Mouse (Mus musculus): Measurements from ENCODE around the gene Rec8. TPM values are rescaled to one million over a fixed set of nuclear protein-coding genes. Genes with fewer than 3 reads are reported as not detected.

The Rec8 gene
- not detected for total RNA-seq (2021)
- long read RNA-seq, experiment 1: 0 reads
- long read RNA-seq, experiment 2: 0 reads

DNA sequence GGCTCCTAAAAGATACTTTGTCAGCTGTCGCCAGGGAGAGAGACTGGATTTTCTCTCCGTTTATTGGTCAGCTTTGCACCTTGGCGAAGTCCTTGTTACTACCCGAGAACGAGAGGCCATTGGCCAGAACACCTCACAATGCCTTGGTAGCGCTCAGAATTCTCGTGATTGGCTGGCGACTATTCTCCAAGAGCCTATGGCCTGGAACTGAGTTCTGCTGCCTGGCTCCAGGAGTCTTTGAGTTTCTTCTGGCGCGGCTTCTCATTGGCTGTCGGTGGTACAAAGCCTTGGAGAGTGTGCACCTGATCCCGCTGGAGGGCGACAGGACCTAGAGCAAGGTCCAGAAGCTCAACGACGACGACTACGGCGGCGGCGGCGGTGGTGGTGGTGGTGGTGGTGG lies at the start of gene Rec8:
Gene Rec8 (plus strand): TSS at position 216 of the 400 bp plus-strand sequence.
- DNase-seq: no peak
- intact Hi-C loops (cut with DNase I): no loop called here

DNA sequence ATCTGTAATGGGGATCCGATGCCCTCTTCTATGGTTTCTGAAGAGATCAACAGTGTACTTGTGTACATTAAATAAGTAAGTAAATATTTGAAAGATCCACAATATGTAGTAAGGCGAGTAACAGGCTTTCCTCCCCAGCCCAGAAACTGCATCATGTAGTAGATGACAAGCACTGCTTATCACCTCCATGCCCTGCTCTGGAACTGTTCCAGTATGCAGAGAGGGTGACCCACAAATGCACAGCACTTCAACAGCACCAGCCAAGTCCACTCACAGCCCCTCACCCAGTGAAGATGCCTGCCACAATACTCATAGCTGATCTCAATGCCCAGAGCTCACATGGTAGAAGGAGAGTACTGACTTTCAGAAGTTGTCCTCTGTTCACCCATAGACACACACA lies 47.2 kb upstream of the Rec8 start:
- DNase-seq: no peak
- intact Hi-C loops (cut with DNase I): no loop called here

DNA sequence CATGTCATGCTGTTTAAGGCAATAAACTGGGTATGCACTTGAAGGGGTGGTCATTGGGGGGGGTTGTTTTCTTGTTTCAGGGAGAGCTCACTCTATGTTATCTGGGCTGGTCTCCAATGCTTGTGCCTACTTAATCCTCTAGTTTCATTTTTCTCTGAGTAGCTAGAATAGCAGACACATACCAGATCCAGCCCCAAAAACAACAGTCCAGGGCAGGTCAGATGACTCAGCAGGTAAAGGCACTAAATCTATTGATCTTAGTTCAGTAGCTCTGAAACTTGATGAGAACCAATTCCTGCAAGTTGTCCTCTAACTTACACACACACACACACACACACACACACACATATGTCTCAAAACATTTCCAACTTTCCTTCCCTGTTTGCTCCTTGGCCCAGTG lies 46.1 kb upstream of the Rec8 start:
- DNase-seq: no peak
- intact Hi-C loops (cut with DNase I): no loop called here

DNA sequence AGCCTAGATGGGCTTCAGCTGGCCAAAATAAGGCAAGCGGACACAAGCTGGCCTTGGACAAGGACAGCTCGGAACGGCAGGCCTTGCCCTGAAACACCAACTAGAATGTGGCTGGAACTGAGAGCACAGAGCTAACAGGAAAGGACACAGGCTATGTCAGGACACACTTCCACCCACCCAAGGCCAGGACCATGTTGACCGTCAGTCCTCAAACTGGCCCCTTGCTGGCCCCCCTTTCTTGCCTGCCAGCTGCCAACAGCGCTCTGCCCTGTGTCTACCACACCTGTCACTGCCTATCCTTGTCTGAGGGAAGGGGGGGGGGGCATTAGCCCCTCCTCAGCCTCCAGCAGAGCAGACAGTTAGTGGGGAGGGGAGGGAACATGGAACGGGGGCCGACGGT lies 42.5 kb upstream of the Rec8 start, which contains the start of gene Fitm1:
Gene Fitm1 (plus strand): TSS at position 316 of the 400 bp plus-strand sequence.
- intact Hi-C loops (cut with DNase I): no loop called here
- peak; percentile 39 to 57 for DNase-seq

DNA sequence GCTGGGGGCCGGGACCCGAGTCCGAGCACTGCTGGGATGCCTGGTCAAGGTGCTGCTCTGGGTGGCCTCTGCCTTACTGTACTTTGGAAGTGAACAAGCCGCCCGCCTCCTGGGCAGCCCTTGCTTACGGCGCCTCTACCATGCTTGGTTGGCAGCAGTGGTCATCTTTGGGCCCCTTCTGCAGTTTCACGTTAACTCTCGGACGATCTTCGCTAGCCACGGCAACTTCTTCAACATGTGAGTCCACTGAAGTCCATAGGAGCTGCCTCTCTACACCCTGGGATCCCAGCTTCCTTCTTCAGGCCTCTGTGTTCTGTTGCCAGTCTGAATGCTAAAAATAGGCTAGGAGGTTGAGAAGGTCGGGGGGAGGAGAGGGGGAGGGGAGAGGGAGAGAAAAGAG lies 42.1 kb upstream of the Rec8 start:
- intact Hi-C loops (cut with DNase I): loop anchor here (2.0 kb wide), 1 partner anchor 13 kb away; no protein-coding TSS in a partner anchor
- peak in 1 of 2 experiments; percentile 34 for DNase-seq

DNA sequence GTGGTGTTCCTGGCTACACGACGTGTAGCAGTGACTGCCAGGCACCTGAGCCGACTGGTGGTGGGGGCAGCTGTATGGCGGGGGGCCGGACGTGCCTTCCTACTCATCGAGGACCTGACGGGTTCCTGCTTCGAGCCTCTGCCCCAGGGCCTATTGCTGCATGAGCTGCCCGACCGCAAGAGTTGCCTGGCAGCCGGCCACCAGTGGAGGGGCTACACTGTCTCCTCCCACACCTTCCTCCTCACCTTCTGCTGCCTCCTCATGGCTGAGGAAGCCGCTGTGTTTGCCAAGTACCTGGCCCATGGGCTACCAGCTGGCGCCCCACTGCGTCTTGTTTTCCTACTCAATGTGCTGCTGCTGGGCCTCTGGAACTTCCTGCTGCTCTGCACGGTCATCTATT lies 41.5 kb upstream of the Rec8 start:
- DNase-seq: peak in 1 of 2 experiments; percentile 51
- intact Hi-C loops (cut with DNase I): loop anchor here (2.0 kb wide), 1 partner anchor 14 kb away; no protein-coding TSS in a partner anchor

DNA sequence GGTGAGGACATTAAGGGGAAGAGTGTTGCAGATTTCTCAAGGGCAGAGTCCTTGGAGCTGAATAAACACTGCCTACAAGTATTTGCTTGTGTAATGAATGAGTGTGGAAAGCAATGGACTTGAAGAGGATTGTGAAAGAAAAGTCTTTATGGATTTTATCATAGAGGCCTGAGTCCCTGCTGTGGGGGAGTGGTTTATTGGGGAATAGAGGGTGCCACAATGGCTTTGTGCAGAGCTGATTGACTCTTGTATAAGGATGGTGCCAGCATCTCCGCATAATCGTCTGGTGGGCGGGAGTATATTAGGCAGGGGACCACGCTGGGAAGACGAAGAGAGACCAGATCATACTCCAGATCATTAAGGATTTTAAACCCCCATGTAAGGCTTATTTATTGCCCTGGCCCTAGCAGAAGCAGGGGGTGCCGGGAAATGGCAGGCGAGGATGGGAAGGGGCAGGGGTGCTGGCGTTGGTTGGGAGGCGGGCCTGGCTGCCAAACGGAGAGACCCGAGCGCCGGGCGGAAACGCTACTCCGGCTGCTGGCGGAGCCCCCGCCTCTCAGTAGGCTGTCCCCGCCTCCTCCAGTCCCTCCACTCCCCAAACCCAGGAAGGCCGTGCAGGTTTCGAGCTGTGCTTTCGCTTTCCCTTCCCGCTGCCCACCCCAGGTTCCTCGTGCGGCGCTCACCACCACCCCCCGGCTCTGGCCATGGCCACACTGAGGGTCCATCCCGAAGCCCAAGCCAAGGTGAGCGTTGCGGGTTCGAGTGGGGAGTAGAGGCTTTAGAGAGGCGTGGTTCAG lies 39.8 kb upstream of the Rec8 start, which contains the start of gene Psme1:
Gene Psme1 (plus strand): TSS at position 253 of the 797 bp plus-strand sequence.
- DNase-seq: peak; percentile 69 to 73
- intact Hi-C loops (cut with DNase I): loop anchor here (2.0 kb wide), 1 partner anchor 15 kb away; no protein-coding TSS in a partner anchor

DNA sequence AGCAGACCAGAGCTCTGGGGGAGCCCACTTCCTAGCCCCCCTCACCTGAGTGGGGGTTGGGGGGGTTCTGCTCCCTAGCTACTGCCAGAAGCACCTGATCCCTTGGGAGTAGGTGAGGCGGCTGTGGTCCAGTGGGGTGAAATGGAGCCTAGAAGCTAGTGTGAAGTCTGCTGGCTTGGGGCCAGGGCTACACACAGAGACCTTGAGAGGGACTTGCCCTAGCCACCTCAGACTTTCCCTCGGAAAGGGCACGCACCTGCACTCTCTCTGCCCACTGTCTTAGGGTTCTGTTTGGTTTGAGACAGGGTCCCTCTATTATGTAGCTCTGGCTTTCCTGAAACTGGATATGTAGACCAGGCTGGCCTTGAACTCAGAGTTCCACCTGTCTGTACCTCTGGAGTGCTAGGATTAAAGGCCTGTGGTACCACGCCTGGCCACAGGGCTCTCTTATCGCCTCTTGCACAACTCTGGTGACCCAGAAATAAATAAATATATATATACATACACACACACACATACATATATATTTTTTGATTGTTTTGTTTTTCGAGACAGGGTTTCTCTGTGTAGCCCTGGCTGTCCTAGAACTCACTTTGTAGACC lies 39.1 kb upstream of the Rec8 start:
- intact Hi-C loops (cut with DNase I): no loop called here

DNA sequence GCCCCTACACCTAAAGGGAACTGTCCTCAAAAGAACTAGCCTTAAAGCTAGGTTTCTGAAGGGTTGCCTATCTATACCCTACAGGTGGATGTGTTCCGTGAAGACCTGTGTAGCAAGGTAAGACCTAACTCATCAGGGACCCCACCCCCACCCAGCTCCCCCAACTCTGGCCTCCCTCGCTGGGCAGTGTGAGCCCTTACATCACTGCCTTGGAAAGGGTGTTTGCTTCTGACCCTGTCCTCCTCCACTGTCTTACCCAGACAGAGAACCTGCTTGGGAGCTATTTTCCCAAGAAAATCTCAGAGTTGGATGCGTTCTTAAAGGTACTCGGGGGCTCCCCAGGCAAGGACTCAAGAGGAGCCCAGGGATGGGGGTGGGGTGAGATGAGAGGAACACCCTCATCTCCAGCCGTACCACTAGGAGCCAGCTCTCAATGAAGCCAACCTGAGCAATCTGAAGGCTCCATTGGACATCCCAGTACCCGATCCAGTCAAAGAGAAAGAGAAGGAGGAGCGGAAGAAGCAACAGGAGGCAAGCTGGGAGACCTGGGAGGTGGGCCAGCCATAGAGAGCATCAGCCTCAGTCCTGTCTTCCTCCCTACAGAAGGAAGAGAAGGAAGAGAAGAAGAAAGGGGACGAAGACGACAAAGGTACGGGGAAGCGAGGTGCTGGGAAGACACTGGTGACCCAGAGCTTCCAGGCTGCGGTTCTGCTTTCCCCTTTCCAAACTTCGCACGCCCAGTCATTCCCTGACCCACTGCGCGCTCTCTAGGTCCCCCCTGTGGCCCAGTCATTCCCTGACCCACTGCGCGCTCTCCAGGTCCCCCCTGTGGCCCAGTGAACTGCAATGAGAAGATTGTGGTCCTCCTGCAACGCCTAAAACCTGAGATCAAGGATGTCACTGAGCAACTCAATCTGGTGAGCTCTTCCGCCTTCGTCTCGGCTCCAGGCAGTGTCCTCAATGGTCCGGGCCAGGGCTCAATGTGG lies 38.0 kb upstream of the Rec8 start:
- intact Hi-C loops (cut with DNase I): no loop called here

More for the DNA sequence above, 39.1 kb upstream of the Rec8 start:
- DNase-seq: peak in 1 of 2 experiments; percentile 39

DNA sequence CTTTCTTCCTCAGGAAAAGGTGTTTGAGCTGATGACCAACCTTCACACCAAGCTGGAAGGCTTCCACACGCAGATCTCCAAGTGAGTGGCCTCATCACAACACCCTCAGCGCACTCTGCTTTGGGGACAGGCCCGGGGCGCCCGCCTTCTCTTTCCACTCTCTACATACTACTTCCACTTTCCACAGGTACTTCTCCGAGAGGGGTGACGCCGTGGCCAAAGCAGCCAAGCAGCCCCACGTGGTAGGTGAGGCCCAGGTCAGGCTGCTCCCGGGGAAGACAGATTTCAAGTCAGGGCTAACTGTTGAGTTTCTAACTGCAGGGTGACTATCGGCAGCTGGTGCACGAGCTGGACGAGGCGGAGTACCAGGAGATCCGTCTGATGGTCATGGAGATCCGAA lies 37.1 kb upstream of the Rec8 start:
- intact Hi-C loops (cut with DNase I): no loop called here
- peak in 1 of 2 experiments; percentile 2 for DNase-seq

More for the DNA sequence above, 38.0 kb upstream of the Rec8 start:
- DNase-seq: peak in 1 of 2 experiments; percentile 3

DNA sequence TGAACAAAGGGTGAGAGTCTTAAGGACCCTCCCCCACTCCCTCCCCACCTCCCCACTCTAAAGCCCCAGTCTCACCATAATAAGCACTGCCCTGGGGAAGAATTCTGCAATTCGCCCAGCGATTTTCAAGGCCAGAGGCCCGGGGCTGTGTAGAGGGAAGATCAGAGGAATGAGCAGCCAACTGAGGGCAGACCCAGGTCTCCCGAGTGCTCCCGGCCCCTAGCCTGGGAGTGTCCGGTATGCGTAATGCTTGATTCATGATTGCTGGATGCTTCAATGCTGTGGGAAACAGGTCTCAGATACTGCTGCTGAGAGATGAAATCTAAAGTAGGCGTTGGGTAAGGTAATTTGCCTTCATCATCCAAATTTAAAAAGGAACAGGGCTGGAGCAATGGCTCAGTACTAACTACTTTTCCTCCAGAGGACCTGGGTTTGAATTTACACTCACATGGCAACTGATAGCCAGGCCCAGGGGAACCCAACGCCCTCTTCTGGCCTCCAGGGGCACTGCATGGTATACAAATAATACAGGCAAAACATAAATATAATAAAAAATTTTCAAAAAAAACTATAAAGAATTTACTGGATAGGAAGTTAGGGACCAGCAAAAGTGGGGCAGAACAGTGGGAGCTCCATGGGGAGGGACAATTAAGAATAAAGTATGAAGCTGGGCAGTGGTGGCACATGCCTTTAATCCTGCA lies 35.7 kb upstream of the Rec8 start:
- intact Hi-C loops (cut with DNase I): no loop called here
- DNase-seq: peak in 1 of 2 experiments; percentile 2

DNA sequence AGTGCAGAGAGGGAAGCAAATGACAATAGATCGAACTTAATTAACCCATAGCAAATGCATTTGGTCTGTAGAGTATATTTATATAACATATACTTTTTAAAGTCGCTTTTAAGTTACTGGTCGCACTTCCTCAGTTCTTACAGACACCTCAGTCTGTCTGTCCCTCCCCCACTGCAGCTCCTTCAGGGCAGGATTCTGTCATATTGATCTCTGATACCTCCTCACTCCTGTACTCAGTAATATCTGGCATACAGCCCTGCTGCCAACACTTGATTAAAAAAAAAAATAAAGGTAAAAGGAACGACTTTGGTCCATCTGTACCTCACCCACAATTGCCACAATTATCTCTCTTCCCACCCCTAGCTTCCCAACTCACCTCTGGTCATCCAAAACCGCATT lies 33.5 kb upstream of the Rec8 start:
- no peak for DNase-seq
- intact Hi-C loops (cut with DNase I): no loop called here

DNA sequence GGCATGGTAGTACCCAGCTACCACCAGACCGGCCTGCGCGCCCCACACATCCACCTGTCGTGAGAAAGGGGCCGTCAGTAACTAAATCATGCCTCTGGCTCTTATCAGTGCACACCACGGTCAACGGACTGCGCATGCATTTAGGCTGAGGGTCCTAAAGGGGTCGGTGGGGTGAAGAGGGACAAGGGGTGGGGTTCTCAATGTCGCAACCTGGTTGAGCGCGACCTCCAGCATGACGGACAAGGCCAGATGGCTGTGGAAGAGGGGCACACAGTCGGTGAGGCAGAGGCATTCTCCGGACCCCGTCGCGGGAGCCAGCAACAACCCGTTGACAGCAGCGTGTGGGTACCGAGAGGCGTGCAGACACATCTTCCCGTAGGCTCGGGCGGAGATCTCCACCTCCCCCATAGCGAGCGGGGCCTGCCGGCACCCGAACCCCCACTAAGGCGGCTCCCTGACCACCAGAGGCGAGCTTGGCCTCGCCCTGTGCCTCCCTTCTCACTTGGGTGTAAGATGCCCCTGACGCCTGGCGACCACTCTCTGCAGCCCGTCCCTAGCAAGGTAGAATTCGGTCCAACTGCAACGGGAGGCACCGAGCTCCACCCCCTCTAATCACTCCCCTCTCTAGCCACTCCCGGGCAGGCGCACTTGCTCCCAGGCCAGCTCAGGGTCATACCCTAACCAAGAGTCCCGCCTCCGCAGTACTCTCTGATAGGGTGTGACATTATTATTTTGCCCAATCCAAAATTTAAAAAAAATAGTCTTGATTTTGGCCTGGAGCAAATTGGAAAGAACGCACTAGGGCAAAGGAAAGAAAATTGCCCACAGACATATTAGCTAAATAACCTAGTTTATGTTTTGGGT lies 32.9 kb upstream of the Rec8 start, which contains the start of gene Emc9:
Gene Emc9 (minus strand): TSS at position 601 of the 864 bp plus-strand sequence.
- intact Hi-C loops (cut with DNase I): no loop called here
- DNase-seq: peak; percentile 69 to 81

DNA sequence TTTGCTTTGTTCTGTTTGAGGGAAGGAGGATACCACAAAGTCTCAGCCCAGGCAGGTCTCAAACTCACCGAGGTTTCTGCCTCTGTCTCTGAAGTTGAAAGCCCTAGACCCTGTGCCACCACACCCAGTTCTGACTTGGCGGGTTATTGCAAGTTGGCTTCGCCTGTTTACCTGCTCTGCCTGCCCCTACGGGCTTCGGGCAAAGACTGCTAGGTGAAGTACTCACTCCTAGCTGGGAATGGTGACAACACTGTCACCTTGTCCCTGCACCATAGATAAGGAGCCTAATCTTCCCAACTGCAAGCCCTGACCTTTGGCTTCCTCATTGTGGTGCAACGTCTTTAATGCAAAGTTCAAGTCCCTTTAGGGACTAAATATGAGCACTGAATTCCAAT lies 32.3 kb upstream of the Rec8 start:
- DNase-seq: no peak
- intact Hi-C loops (cut with DNase I): no loop called here

DNA sequence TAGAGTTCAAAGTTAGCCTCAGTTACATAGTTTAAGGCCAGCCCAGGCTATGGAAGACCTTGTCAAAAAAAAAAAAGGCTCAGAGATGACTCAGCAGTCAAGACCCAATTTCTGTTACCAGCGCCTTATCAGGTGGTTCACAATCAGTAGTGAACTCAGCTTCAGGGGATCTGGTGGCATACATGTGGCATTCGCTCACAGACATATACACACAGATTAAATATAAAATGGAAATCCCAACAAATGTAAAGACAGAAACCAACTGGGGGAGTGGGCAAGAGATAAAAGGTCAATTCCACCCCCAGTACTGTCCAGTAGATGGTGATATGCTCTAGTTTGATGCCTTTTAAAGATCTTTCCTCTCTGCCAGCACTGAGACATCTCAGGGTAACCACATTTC lies 31.7 kb upstream of the Rec8 start:
- intact Hi-C loops (cut with DNase I): no loop called here
- DNase-seq: no peak

DNA sequence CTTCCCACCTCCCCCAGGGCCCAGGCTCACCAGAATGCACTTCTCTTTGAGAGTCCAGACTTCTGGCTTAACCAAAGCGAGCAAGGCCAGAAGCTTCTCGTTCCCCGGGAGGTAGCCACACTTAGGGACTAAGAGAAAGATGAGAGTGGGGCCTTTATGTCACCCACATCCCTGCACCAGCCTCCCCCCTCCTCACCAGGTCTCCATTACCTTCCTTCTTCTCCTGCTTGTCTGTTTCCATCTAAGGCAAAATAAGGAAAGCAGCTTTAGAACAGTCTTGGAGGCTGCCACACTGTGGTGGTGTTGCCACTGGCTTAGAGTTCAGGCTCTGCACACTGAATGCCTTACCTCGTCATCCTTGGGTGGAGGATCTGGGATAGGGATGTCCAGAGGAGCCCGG lies 28.6 kb upstream of the Rec8 start:
- DNase-seq: no peak
- intact Hi-C loops (cut with DNase I): no loop called here

DNA sequence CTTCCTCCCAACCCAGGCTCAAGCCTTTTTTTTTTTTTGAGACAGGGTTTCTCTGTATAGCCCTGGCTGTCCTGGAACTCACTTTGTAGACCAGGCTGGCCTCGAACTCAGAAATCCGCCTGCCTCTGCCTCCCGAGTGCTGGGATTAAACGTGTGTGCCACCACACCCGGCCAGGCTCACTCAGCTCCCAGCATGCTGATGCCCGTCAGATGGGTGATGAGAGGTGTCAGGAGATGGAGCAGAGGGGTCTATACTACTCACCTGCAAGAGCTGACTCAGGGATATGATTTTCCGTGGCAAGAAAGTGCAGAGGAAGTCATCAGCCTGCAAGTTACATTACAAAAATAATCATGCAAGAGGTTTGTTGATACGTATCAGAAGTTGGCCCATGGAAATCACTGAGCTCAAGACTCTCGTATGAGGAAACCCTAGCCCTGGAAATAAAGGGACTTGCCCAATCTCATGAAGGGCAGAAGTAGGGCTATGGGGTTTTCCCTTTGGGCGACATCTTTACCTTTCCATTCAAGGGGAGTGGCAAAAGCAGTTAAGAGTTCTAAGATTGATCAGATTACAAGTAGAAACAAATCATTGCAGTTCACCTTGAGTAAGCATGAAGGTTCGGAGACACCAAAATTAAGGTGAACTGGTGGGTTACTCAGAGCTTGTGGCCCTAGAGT lies 27.9 kb upstream of the Rec8 start:
- no peak for DNase-seq
- intact Hi-C loops (cut with DNase I): loop anchor here (5.0 kb wide), 1 partner anchor 42 kb away; no protein-coding TSS in a partner anchor

DNA sequence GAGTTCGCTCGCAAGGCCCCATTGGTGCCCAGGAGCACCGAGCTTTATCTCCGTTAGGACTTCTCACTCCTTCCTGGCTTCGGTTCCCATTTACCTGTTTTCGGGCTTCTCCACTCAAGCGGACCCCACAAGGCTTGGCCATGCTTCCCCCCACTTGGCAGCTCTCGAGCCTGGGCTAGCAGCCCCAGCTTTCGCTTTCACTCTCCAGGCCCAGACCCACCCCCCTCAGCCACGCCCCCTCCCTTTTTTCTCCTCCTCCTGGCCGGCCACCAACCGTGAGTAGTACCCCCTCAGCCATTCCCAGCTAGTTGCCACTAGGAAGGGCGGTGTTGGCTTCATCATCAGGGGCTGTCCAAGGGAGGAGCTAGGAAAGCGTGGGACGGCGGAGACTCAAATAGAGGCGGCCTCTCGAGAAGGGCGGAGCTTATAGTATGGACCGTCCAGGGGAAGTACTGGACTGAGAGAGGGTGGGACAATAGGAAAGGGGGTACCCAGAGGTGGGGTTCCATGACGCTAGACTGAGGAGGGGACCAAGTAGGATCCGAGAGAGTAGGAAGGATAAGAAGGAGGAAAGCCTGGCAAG lies 27.0 kb upstream of the Rec8 start, which contains the start of gene Psme2:
Gene Psme2 (minus strand): TSS at position 366 of the 583 bp plus-strand sequence.
- intact Hi-C loops (cut with DNase I): loop anchor here (5.0 kb wide), 1 partner anchor 41 kb away; no protein-coding TSS in a partner anchor

More for the DNA sequence above, 27.0 kb upstream of the Rec8 start, which contains the start of gene Psme2:
- DNase-seq: peak; percentile 89 to 93
